Mouse (Mus musculus): Measurements from ENCODE around the gene Tpsb2.
A peak's percentile ranks its signal among the peaks of the same experiment; 100 is the strongest.

Tpsb2 gene

DNA sequence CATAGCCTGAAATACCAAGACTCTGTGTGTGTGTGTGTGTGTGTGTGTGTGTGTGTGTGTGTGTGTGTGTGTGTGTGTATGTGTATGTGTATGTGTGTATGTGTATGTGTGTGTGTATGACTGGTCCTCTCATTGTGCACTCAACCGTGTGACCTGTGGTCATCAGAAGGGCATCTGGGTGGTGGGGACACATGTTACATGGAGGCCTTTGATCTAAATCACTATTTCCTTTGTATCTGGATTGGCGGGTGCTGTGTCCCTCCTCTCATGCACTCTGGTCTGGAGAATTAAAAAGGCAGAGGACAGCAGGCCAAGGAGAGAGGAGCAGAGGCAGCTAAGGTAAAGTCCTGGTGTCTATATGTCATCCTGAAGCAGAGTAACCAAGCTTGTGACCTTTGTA, at the start of gene Tpsb2:
Gene Tpsb2 (plus strand): TSS at position 301 of the 400 bp plus-strand sequence.
- no peak for DNase-seq

DNA sequence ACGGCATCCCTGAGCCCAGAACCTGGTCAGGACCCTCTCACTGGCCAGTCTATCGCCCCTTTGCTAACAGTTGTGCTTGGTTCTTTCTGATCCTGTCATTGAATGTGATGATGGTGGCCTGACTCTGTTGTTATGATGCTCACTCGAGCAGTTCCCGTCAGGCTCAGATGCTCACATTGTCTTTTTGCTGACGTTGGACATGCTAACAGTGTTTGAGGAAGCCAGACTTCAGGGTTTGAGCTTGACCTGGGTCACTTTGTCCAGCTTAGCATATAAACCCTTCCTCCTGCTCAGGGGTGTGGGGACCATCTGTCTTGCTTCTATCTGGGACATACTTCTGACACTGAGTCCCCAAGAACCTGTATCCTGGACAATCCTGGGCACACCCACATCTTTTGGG, 47.8 kb upstream of the Tpsb2 start, which contains the start of gene Prss29:
Gene Prss29 (plus strand): TSS at position 301 of the 400 bp plus-strand sequence.
- DNase-seq = no peak

DNA sequence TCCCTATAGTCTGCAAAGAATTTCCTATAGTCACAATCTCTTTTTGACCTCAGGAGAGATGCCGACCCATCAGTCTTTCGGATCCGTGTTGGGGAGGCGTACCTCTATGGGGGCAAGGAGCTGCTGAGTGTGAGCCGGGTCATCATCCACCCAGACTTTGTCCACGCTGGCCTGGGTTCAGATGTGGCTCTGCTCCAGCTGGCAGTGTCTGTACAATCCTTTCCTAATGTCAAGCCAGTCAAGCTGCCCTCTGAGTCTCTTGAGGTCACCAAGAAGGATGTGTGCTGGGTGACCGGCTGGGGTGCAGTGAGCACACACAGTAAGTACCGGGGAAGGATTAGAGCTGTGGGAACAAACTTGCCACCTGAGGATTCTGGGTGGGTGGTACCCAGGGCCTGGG, 45.3 kb upstream of the Tpsb2 start:
- DNase-seq = no peak

DNA sequence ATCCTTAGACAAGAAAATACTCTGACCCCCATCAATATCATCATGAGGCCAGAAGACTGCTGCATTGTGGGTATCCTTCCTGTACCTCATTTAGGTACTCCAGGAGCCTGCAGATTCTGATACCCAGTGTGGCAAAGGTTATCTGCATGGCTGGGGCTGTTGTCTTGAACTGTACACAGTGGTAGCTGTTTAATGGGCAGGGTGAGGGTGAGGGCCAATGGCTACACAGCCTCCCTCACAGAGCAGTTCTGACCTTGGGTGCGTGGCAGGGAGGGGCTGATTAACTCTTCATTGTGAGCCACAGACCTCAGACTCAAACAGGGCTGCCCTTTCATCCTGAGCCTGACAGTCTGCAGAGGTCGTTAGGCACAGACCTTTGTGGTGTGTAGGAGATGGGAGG, 43.2 kb upstream of the Tpsb2 start:
- DNase-seq = no peak

DNA sequence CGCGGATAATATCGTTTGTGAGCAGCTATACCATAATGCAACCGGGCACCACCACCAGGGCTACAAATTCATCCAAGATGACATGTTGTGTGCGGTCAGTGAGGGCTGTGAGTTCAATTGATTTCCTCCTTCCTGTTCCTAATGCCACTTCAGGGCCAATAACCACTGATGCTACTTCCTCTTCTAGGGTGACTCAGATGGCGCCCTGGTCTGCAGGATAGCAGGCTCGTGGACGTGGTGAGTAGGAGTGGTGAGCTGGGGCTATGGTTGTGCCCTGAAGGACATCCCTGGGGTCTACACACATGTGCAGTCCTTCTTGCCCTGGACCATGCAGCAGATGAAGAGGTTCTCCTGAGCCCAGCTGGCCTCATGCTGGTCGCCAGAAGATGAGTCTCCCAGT, 33.8 kb upstream of the Tpsb2 start:
- no peak for DNase-seq

DNA sequence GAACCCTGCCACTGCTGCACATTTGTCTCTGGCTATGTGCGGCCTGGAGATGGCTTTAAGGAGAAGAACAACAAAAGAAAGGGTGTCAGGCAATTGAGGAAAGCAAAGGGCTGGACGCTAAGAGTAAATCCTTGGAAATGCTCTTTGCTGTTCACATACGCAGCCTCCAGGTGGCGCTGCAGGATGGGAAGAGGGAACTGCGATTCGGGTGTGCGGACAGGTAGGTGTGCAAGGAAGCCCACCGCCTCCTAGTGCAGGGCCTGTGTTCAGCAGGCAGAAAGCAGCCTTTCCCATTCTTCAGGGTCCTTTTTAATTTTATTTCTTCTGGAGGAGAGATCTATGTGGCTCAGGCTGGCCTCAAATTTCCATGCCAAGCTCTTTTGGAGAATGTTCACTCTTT, 32.2 kb upstream of the Tpsb2 start:
- DNase-seq = peak; percentile 54

DNA sequence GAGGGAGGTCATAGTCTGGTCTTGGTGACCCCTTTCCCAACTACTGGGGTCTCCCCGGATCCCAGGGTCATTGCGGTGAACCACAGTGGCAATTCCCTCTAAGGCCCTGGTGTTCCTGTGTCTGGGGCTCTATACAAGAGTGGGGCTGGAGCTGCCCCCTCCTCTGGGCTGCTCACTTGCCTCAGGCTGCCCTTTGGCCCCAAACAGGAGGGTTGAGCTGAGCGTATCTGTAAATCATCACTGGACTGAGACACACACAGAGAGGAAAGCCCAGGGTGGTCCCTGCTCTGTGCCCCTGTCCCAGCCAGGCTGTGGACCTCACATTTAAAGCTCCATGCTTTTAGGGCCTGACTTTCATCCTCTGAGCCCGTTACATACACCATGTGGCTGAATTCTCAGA, 27.9 kb upstream of the Tpsb2 start:
- no peak for DNase-seq

DNA sequence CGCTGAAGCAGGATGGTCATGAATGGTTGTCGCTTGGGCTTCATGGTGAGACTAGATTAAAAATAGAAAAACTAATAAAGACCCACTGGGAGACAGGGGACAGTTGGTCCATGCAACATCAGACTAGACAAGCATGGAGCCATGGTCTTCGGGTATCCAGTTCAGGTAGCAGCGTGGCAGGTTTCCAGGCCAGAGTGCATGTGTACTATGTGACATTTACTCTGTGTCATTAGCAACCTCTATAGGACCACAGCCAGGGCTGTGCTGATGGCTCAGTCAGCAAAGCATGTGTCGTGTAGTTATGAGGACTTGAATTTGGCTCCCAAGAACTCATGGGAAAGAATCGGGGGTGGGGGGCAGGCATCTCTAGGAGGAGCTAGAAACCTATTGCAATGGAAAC, 26.1 kb upstream of the Tpsb2 start:
- DNase-seq = no peak

DNA sequence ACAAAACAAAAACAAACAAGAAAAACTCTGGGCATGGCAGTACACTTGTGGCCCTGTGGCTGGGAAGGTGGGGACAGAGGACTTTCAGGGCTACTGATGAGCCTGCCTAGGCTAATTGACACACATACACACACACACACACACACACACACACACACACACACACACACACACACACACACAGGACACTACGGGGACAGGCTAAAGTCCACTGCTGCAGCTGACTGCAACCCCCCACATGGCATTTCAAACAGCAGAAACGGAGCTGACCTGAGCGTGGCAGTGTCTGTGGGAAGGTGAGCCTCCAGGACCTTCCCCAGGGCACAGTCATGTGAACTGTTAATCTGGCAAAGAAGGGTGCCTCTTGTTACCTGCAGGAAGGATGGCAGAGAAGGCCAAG, 24.6 kb upstream of the Tpsb2 start:
- DNase-seq = no peak

DNA sequence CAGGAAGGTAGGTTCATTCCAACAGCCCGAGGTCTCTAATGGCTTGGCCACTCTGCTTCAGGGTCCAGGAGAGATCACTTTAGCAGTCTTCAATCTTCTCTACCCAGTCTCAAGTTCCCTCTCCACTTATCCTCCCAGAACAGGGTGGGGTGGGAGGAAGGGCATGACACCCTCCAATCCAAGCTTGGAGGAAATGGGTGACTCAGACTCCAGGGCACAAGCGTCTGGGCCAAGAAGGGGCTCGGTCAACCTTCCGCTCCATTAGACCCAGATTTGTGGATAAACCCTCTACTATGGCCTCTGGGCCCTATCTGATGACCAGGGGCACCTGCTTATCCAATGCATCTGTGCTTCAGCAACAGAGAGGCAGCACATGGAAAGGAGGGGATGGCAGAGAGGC, 20.6 kb upstream of the Tpsb2 start, which contains the start of gene Tpsab1:
Gene Tpsab1 (minus strand): TSS at position 101 of the 400 bp plus-strand sequence.
- DNase-seq = no peak

DNA sequence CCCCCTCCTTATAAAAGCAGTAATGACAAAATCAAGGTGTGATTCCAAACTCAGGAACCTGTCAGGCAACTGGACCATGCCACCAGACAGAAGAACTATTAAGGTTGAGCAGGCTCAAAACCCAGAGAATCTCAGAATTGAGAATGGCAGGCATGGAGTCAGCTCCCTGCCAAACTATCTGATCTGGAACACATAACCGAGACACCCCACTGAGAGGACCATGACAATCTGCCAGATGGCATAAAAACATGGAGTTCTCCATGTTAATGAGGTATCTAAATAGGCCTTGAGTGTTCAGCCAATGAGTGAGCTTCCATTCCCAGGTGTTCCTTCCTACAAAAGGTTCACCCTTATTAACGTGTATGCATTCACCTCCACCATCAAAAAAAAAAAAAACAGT, 4.8 kb upstream of the Tpsb2 start:
- DNase-seq = no peak

DNA sequence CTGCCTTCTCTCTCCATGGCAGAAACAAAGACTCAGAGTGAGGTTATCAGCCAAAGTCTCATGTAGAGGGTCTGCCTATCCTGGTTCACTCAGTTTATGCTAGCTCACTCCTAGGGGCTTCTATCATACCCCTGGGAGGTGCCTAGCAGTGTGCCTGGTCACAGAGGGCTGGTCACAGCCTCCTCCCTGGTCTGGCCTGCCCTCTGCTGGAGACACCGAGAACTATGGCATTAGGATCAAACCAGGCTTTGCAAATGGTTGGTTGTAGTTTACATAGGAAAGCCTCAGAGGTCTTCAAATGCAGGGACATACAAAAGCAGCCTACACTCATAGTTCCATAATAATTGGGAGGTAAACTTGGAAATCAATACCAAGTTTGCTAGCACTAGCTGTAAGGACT, 2.4 kb upstream of the Tpsb2 start:
- peak; percentile 39 for DNase-seq

DNA sequence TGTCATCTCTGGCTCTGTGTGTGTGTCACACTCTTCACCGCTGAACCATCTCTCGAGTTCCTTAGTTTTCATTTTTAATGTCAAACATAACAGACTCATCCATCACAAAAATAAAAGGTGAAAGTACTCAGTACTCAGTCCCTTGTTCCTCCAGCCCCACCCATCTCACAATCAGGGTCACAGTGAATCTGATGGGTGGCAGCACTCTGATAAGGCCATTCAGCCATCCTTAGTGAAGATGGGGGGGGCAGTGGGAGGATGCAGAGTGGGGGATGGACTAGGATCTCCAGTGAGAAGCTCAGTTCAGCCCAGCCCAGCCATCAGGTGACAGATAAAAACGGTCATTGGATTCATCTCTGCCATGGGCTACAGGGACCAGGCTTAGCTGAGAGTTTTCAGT, 2.9 kb downstream of the Tpsb2 start, which contains the start of gene Tpsg1:
Gene Tpsg1 (plus strand): TSS at position 301 of the 400 bp plus-strand sequence.
- DNase-seq = no peak

DNA sequence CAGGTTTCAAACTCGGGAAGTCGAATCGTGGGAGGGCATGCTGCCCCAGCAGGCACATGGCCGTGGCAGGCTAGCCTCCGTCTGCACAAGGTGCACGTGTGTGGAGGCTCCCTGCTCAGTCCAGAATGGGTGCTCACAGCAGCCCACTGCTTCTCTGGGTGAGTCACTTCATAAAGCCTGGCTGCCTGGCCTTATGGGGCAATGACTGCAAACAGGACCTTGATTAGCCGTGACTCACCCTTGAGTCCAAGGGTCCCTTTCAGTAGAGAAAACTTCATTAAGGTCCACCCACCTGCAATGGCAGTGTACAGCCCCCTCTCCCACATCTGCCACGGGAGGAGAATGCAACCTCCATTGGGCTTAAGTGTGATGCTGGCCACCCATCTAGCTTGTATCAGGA, 6.4 kb downstream of the Tpsb2 start:
- DNase-seq = no peak

DNA sequence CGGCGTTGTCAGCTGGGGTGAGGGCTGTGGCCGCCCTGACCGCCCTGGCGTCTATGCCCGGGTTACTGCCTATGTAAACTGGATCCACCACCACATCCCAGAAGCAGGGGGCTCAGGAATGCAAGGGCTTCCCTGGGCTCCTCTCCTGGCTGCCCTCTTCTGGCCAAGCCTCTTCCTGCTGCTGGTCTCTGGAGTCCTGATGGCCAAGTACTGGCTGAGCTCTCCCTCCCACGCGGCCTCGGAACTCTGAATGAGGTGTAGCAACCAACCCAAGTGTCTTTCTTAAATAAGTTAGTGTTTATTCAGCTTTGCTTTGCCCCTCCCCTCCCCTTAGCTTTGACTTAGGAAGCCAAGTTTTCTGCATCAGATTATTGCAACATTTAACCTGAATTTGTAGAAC, 7.9 kb downstream of the Tpsb2 start:
- no peak for DNase-seq

DNA sequence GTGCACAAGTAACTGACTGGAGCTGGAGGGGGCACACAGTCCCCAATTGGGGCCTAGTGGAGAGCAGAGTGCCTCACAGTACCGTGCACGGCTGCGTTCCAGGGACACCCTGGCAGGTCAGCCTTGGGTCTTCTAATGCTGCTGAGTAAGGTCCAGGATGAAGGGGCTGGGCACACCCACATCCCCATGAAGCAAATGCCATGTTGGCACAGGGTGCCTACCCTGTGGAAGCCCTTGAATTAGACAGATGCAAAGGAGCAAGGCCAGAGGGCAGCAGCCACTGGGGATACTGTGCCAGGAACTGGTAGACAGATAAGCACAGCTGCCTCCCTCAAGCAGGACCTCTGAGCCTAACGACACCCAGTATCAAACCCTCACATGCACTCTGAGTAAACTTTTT, 28.4 kb downstream of the Tpsb2 start:
- no peak for DNase-seq

DNA sequence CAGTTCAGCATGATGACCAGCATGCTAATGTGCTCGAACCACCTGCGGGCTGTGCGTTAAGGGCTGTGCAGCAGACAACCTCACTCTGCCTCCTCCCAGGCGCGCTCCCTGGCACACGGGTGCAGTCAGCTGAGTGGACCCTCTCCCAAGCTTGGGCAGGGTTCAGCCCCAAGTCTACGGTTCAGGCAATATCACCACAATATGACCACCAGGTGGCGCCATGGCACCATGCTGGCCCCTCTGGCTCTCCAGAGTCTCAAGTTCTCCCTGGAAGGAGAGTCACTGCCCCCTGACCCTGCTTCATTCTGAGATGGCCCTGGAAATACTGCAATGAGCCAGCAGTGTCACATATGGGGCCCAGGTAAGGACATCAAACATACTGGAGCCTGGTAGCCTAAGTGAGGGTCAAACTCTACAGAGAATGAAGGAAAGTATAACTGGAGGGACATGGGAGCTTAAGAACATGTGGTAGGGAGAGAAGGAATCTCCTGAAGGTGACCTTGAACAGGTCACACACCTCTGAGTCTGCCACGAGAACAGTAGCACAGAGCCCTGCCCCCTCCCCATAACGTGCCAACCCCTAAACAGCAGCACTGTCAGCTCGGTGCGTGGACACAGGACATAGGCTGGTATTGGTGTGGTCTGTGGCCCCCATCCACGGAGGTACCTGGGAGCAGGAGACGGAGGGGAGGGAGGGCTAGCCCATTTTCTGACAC, 31.9 kb downstream of the Tpsb2 start:
- peak; percentile 58 for DNase-seq

DNA sequence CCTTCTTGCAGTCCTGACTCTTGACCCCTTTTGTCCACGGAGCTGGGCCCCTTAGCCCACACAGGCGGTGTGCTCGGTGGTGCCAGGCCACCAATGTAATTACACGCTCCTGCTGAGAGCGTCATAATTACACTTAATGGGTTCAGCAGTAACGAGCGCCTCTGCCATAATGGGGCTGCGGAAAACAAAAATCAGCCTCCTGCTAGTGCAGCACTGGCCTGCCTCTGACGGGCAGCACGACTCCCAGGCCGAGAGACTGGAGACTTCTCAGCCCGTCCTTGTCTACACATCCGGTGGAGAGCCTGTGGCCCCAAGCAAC, 32.4 kb downstream of the Tpsb2 start:
- no peak for DNase-seq

DNA sequence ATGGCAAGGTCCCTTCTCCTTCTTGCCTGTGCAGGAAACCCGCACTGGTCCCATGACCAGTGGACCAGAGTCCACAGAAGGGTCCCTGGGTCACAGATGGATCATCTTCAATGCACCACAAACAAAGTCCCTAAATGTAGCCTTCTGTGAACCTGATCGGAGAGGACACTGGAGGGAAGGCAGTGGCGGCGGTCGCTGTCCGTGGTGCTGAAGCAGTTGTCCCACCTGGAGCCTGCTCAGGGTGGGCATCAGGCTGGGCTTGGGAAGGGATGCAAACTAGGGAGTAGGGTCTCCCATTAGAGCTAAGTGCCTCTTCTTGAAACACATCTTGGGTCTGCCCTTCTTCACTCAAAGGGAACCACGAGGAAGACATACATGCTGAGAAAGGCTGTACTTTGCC, 34.3 kb downstream of the Tpsb2 start:
- DNase-seq = peak; percentile 37

DNA sequence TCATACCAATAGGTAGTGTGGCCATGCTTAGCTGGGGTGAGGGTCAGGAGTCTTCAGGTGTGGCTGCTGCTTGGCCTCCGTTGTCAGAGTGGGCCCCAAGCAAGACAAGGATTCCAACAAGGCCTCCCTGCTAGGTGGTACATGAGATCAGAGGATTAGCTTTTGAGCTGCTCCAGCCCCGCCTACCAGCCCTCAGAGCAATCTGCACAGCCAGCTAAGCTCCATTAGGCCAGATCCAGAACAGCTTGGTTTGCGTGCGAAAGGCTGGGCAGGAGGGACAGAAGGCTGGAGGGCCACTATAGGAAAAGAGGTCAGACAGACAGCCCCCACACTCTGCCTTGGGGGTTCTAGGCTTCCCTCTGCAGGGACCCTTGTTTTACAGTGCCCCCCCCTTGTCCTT, 35.4 kb downstream of the Tpsb2 start:
- no peak for DNase-seq

DNA sequence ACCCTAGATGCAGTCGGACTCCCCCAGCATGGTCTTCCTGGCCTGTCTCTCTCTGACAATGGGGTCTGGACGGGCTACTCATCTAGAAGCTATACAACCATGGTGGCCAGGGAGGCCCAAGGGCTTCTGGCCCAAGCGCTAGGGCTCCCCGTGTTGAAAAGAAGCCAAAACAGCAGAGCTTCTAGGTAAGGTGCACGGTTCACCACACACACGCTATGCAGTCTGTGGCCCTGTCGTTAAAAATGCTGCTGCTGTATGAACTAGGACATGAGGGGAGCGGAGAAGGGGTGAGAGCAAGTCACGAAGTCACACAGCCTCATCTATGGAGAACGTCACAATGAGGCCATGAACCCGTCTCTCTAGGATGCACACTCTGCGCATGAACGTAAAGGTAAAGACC, 36.1 kb downstream of the Tpsb2 start:
- DNase-seq = no peak

DNA sequence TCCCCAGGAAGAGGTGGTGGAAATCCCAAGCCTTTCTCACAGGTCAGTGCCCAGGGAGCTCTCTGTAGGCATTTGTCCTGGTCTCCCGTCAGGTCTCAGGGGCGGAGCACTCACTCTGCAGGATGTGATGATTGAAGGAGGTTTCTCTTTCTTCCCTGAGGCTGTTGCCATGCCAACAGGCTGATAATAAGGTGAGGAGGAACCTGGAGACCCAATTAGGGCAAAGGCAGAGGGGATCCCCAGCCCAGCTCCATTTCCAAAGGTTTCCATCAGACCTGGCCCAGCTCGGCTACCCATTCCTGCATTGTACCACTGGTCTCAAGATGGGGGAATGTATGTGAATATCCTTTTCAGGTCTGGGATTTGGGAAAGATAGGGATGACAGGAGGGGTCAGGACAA, 38.1 kb downstream of the Tpsb2 start:
- no peak for DNase-seq

DNA sequence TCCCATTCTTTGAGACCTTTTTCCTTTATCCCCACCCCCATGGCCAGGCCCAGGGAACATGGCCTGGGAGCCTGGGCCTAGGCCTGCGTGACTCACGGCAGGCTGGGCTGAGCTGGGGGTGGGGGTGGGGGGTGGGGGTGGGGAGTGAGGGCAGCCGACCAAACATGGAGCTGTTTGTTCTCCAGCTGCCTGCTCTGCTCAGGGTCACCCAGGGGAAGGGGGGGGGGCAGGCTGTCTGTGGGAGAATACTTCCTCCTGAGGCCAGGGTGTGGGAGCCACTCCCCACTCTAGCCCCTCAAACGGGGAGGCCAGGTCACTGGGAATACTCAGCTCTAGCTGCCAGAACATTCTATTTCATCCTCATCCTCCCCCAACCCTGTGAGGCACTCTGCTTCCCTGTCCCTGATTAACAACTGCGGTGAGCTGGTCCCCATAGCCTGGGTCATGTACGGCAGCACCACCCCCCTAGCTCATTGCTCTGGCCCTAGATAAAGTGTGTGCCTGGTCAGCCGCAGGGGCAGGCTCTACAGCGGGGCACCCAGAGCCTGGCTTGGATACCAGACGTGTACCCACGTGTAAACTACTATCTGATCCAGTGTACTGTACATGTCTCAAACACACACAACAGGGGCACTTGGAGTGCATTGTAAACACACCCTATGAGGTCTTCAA, 39.3 kb downstream of the Tpsb2 start:
- DNase-seq = no peak

DNA sequence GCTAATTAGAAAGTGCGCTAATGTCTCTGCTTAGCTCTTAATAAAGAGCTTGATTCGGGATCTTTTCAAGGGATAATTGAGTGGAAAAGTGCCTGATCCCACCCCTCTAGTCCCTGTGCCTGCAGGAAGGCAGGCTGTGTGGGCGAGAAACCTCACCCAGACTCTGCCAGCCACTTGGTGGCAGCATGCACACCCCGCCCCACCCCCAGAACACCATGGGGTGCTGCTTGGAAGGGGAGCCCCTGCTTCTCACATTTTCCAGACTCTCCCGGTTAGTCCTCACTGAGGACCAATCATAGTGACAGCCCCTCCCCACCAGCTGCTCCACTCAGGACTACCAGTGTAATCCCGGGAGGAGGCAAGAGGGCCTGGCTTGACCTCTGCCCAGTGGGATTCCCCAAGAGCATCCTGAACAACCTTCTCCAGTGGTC, 39.9 kb downstream of the Tpsb2 start:
- no peak for DNase-seq

DNA sequence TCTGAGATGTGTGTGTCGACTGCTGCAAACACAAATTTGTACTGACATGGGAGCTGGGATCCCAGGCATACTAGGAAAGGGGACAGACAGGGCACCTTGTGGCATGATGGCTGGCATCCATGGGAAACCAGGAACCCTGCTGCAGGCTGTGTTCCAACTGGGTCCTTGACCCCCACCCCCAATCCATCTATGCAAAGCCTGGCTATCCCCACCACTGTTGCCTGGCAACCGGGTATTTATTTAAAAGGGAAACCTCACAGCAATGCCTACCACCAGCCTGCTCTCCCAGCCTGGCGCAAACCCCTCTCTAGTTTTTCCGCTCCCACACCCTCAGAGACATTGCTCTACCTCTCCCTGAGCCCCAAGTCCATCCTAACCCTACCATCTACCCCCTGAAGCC, 41.2 kb downstream of the Tpsb2 start:
- no peak for DNase-seq

Data from thymus, postnatal 25 days (tissue).